Mouse (Mus musculus) MEL (cell line): ENCODE results near the gene Mast1.

Source experiments
- CTCF ChIP-seq, 3 experiments: IDR thresholded peaks in 2 of 3; conservative IDR thresholded peaks in 1 of 3; 2 replicates each; pipeline ENCODE4 v1.5.1; 2011 to 2012; ENCODE audit warnings: low read length in 3 of 3, low read depth in 2 of 3, mild to moderate bottlenecking in 2 of 3, improper control_type of control experiment in 1 of 3, inconsistent platforms in 1 of 3, mixed read lengths in 1 of 3, moderate library complexity in 1 of 3; ENCODE audit not compliant: control insufficient read depth in 1 of 3, insufficient read depth in 1 of 3, poor library complexity in 1 of 3, severe bottlenecking in 1 of 3
- EP300 ChIP-seq, 2 experiments: IDR thresholded peaks; 2 replicates each; pipeline ENCODE4 v1.6.1; 2011; ENCODE audit warnings: improper control_type of control experiment in 2 of 2, low read length in 2 of 2, low read depth in 1 of 2, mild to moderate bottlenecking in 1 of 2
- GATA1 ChIP-seq: IDR thresholded peaks from 2 replicates; pipeline ENCODE4 v1.6.1; 2011; ENCODE audit warnings: low read depth, low read length, improper control_type of control experiment
- HCFC1 ChIP-seq: IDR thresholded peaks from 2 replicates; pipeline ENCODE4 v1.6.1; 2012; ENCODE audit warnings: low read depth, mild to moderate bottlenecking, inconsistent platforms, low read length, improper control_type of control experiment, moderate library complexity
- MAX ChIP-seq: IDR thresholded peaks from 2 replicates; pipeline ENCODE4 v1.6.1; 2011; ENCODE audit warnings: low read length, improper control_type of control experiment
- MEF2A ChIP-seq: IDR thresholded peaks from 2 replicates; pipeline ENCODE4 v1.6.1; 2014; ENCODE audit warnings: low read depth, mild to moderate bottlenecking, inconsistent platforms, low read length, improper control_type of control experiment; ENCODE audit not compliant: poor library complexity, insufficient replicate concordance, severe bottlenecking; ENCODE audit errors: extremely low read depth
- MXI1 ChIP-seq: IDR thresholded peaks from 2 replicates; pipeline ENCODE4 v1.6.1; 2011; ENCODE audit warnings: mild to moderate bottlenecking, low read depth, low read length, improper control_type of control experiment
- POLR2A ChIP-seq, 2 experiments: IDR thresholded peaks; 2 replicates each; pipeline ENCODE4 v1.6.1; 2011 to 2012; ENCODE audit warnings: low read length in 2 of 2, mild to moderate bottlenecking in 2 of 2, control low read depth in 1 of 2, improper control_type of control experiment in 1 of 2, low read depth in 1 of 2, moderate library complexity in 1 of 2; ENCODE audit not compliant: control insufficient read depth in 1 of 2, insufficient read depth in 1 of 2, poor library complexity in 1 of 2
- RAD21 ChIP-seq: IDR thresholded peaks from 2 replicates; pipeline ENCODE4 v1.6.1; 2011; ENCODE audit warnings: mild to moderate bottlenecking, low read depth, low read length, improper control_type of control experiment
- SIN3A ChIP-seq: IDR thresholded peaks from 2 replicates; pipeline ENCODE4 v1.6.1; 2012; ENCODE audit warnings: low read length, improper control_type of control experiment, inconsistent platforms
- USF2 ChIP-seq, 2 experiments: IDR thresholded peaks; 2 replicates each; pipeline ENCODE4 v1.6.1; 2011 to 2012; ENCODE audit warnings: improper control_type of control experiment in 2 of 2, low read length in 2 of 2, borderline replicate concordance in 1 of 2, inconsistent platforms in 1 of 2, low read depth in 1 of 2, mild to moderate bottlenecking in 1 of 2; ENCODE audit not compliant: insufficient read depth in 1 of 2
- ZC3H11A ChIP-seq: IDR thresholded peaks from 2 replicates; pipeline ENCODE4 v1.6.1; 2012; ENCODE audit warnings: low read depth, mild to moderate bottlenecking, inconsistent platforms, low read length, improper control_type of control experiment
- ZMIZ1 ChIP-seq: IDR thresholded peaks from 2 replicates; pipeline ENCODE4 v1.6.1; 2012; ENCODE audit warnings: low read depth, mild to moderate bottlenecking, inconsistent platforms, low read length, improper control_type of control experiment, moderate library complexity
- ZNF384 ChIP-seq: IDR thresholded peaks from 2 replicates; pipeline ENCODE4 v1.6.1; 2012; ENCODE audit warnings: low read depth, mild to moderate bottlenecking, inconsistent platforms, low read length, improper control_type of control experiment

DNA sequence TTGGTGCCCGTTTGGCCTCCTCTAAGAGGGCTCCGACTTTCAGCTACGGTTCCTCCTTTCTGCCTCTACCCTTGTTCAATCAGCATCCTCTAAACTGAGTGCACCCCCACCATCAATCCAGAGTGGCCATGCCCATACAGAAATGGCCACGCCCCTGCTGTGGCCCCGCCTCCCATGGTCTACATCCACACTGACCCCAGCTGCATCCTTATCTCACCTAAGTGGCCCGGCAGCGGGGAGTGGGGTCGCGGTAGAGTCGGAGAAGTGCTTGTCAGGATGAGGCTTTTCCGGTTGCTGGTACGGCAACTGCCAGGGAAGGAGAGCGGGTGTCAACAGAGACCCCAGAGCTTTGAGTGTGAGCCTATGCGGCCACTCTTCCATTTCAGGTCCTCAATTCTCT lies 1.7 kb downstream of the Mast1 start:
- no peak for TF ChIP-seq ZC3H11A
- no peak for TF ChIP-seq CTCF (IDR thresholded peaks at IDR 0.05 in 2 of 3, conservative IDR thresholded peaks at IDR 0.05 in 1 of 3; ENCODE audit: control insufficient read depth in 1 of 3, insufficient read depth in 1 of 3, low read depth in 2 of 3, low read length in 3 of 3, poor library complexity in 1 of 3, severe bottlenecking in 1 of 3)
- no peak for TF ChIP-seq USF2 (IDR thresholded peaks at IDR 0.05; ENCODE audit: borderline replicate concordance in 1 of 2, insufficient read depth in 1 of 2, low read depth in 1 of 2, low read length in 2 of 2)
- TF ChIP-seq ZNF384: no peak
- TF ChIP-seq GATA1: no peak
- TF ChIP-seq MEF2A: no peak
- no peak for TF ChIP-seq ZMIZ1
- TF ChIP-seq POLR2A (IDR thresholded peaks at IDR 0.05; ENCODE audit: control insufficient read depth in 1 of 2, insufficient read depth in 1 of 2, low read depth in 1 of 2, low read length in 2 of 2, poor library complexity in 1 of 2): no peak
- TF ChIP-seq MXI1: no peak
- no peak for TF ChIP-seq EP300 (IDR thresholded peaks at IDR 0.05; ENCODE audit: low read depth in 1 of 2, low read length in 2 of 2)
- no peak for TF ChIP-seq HCFC1
- TF ChIP-seq RAD21: no peak
- TF ChIP-seq SIN3A: no peak
- TF ChIP-seq MAX: no peak
